Comparison of ENCODE assay signal across 12 mouse cellular contexts in genomic region chr19:40383931-40384330, GRCm38 (mm10).
DNase-seq lines count a peak whose midpoint lies in the region; ATAC-seq and TF ChIP-seq lines count a peak whose summit lies in the region.
"Had no signal": no experiment of that assay in that cellular context is flagged by ENCODE, and none has a peak within 500 bp of the region (broad histone marks: within the 10 kb centered on the region; RNA-seq: fewer than 3 reads in every experiment).

No protein-coding gene starts in this region.

- H3K4me1 ChIP-seq in heart, embryonic 10.5 days, result peaks cover 25% of the 10 kb centered on the region
- H3K4me1 ChIP-seq in E14TG2a.4 (replicated peaks; ENCODE audit: low read depth, low read length), result no peaks in the 10 kb centered on the region
- H3K4me1 ChIP-seq: liver, embryonic 13.5 days had no signal

- ATAC-seq in common myeloid progenitor, adult 5-6 weeks (replicated peaks; ENCODE audit: low read depth, poor library complexity, severe bottlenecking), result 0 out of 2 replicates have a peak, but pooled peaks have one; percentile 37
- ATAC-seq: forebrain, embryonic 15.5 days had no signal

- no peak overlapping the region for H3K4me3 ChIP-seq in heart, embryonic 10.5 days
- no peak overlapping the region for H3K4me3 ChIP-seq in E14TG2a.4 (replicated peaks; ENCODE audit: low read length)
- H3K4me3 ChIP-seq: forebrain, embryonic 15.5 days; liver, embryonic 13.5 days had no signal

- no peaks in the 10 kb centered on the region for H3K27me3 ChIP-seq in heart, embryonic 10.5 days (ENCODE audit: insufficient read depth, poor library complexity, severe bottlenecking)
- no peaks in the 10 kb centered on the region for H3K27me3 ChIP-seq in E14TG2a.4 (ENCODE audit: insufficient read depth, low read length)
- H3K27me3 ChIP-seq: forebrain, embryonic 15.5 days; liver, embryonic 13.5 days had no signal

- 45% methylated on average over 5 of the region's 5 CpGs for WGBS in heart, embryonic 10.5 days

- H3K36me3 ChIP-seq in heart, embryonic 10.5 days, result peaks cover 28% of the 10 kb centered on the region; the same call in 1 of the 2 replicates
- peaks cover 28% of the 10 kb centered on the region for H3K36me3 ChIP-seq in E14TG2a.4 (ENCODE audit: insufficient read depth, low read length)

- peak overlapping the region; percentile 59; the same call in 1 of the 2 replicates for H3K27ac ChIP-seq in heart, embryonic 10.5 days
- H3K27ac ChIP-seq: forebrain, embryonic 15.5 days; hindbrain, embryonic 14.5 days; liver, embryonic 13.5 days had no signal

- no peaks in the 10 kb centered on the region for H3K9me3 ChIP-seq in heart, embryonic 10.5 days
- H3K9me3 ChIP-seq in E14TG2a.4 (ENCODE audit: low read length), result no peaks in the 10 kb centered on the region
- H3K9me3 ChIP-seq: forebrain, embryonic 15.5 days; liver, embryonic 13.5 days had no signal

- intact Hi-C loops in heart, postnatal 36 days (cut with DNase I), result loop anchor here (2.0 kb wide), 1 partner anchor 41 kb away; no protein-coding TSS in a partner anchor
- intact Hi-C loops in left cerebral cortex, postnatal 4 days (cut with DNase I), result no loop called here

- peak; percentile 11; the same call in 1 of the 2 replicates for TF ChIP-seq CTCF in E14TG2a.4 (conservative IDR thresholded peaks at IDR 0.05; ENCODE audit: low read length)

- no peak for DNase-seq in heart, embryonic 10.5 days (ENCODE audit: low spot score)
- no peak for DNase-seq in heart, postnatal 36 days
- DNase-seq in left cerebral cortex, postnatal 4 days, result peak; percentile 38
- DNase-seq in left cerebral cortex, adult 11 months (ENCODE audit: low spot score), result no peak
- no peak for DNase-seq in ovary, postnatal 36 days (ENCODE audit: low spot score)
- DNase-seq in natural killer cell, adult 2 months (ENCODE audit: low spot score in 2 of 2), result no peak
- DNase-seq: liver, embryonic 13.5 days; right cerebral cortex, adult 18-20 months had no signal
